Mouse (Mus musculus) bone marrow macrophage, adult 2 months (primary cell): ENCODE measurements around the gene Setd3. TPM values are rescaled to one million over a fixed set of nuclear protein-coding genes. Genes with fewer than 3 reads are reported as not detected.

Experiments
- H3K27ac ChIP-seq: 2 replicates; pipeline ENCODE4 v1.5.1; 2012; ENCODE audit warnings: low read depth, low read length; ENCODE audit not compliant: insufficient read depth
- H3K4me1 ChIP-seq: 2 replicates; pipeline ENCODE4 v1.6.1; 2012; ENCODE audit warnings: low read length; ENCODE audit not compliant: control insufficient read depth, insufficient read depth
- H3K4me3 ChIP-seq: 2 replicates; pipeline ENCODE4 v1.5.1; 2012; ENCODE audit warnings: mild to moderate bottlenecking, low read length, moderate library complexity; ENCODE audit not compliant: insufficient read depth
- CTCF ChIP-seq: IDR thresholded peaks from 2 replicates; pipeline ENCODE4 v1.5.1; 2012; ENCODE audit warnings: low read depth, mild to moderate bottlenecking, low read length, moderate library complexity
- POLR2A ChIP-seq: IDR thresholded peaks from 2 replicates; pipeline ENCODE4 v1.6.1; 2012; ENCODE audit warnings: mild to moderate bottlenecking, low read depth, low read length, borderline replicate concordance
- polyA plus RNA-seq: library from polyadenylated mRNA; stranded (reverse); fragments of >200 nt; gene quantifications from 2 replicates; pipeline ENCODE4 v1.2.4, GENCODE M21; 2012; ENCODE audit not compliant: missing spikeins, insufficient read depth, insufficient read length

Setd3 gene
- polyA plus RNA-seq, 1 experiment, result 75.8 TPM

- no peak for TF ChIP-seq CTCF
- no peak for TF ChIP-seq POLR2A
- Histone ChIP-seq H3K27ac (no peak overlapping the region), H3K4me1 (peaks cover 14% of the 10 kb centered on the region), H3K4me3 (no peak overlapping the region)
Observed at GRCm38 (mm10) chr12:108087489-108087888, 91.6 kb downstream of the Setd3 start.

GRCm38 (mm10) chr12:108078122-108078752, 100.9 kb downstream of the Setd3 start:
- Histone ChIP-seq H3K4me3 (no peak overlapping the region), H3K27ac (no peak overlapping the region), H3K4me1 (no peaks in the 10 kb centered on the region)
- TF ChIP-seq CTCF (no peak), POLR2A (no peak)

GRCm38 (mm10) chr12:108072907-108073306, 106.2 kb downstream of the Setd3 start:
- Histone ChIP-seq H3K4me3 (no peak overlapping the region), H3K4me1 (no peaks in the 10 kb centered on the region), H3K27ac (no peak overlapping the region)
- TF ChIP-seq POLR2A (no peak), CTCF (no peak)

GRCm38 (mm10) chr12:108070685-108071662, 108.1 kb downstream of the Setd3 start:
- no peaks in the 10 kb centered on the region for H3K4me1 ChIP-seq
- H3K4me3 ChIP-seq, result no peak overlapping the region
- H3K27ac ChIP-seq, result no peak overlapping the region
- TF ChIP-seq POLR2A (no peak), CTCF (no peak)

- Histone ChIP-seq H3K27ac (no peak overlapping the region), H3K4me1 (no peaks in the 10 kb centered on the region), H3K4me3 (no peak overlapping the region)
- TF ChIP-seq POLR2A, result no peak
Observed at GRCm38 (mm10) chr12:108069504-108069903, 109.6 kb downstream of the Setd3 start.

GRCm38 (mm10) chr12:108067811-108068375, 111.2 kb downstream of the Setd3 start:
- Histone ChIP-seq H3K4me3 (no peak overlapping the region), H3K27ac (no peak overlapping the region), H3K4me1 (no peaks in the 10 kb centered on the region)
- TF ChIP-seq POLR2A (no peak), CTCF (no peak)

GRCm38 (mm10) chr12:108067231-108067630, 111.9 kb downstream of the Setd3 start:
- Histone ChIP-seq H3K27ac (no peak overlapping the region), H3K4me1 (no peaks in the 10 kb centered on the region), H3K4me3 (no peak overlapping the region)
- TF ChIP-seq CTCF (no peak), POLR2A (no peak)

- TF ChIP-seq POLR2A (no peak), CTCF (no peak)
- H3K4me3 ChIP-seq, result no peak overlapping the region
- H3K4me1 ChIP-seq, result no peaks in the 10 kb centered on the region
- no peak overlapping the region for H3K27ac ChIP-seq
Observed at GRCm38 (mm10) chr12:108064396-108064998, 114.6 kb downstream of the Setd3 start.

GRCm38 (mm10) chr12:108063986-108064385, 115.1 kb downstream of the Setd3 start:
- Histone ChIP-seq H3K4me3 (no peak overlapping the region), H3K4me1 (no peaks in the 10 kb centered on the region), H3K27ac (no peak overlapping the region)
- TF ChIP-seq CTCF (no peak), POLR2A (no peak)
